Mouse (Mus musculus) ovary, postnatal 14 days (tissue): ENCODE data around the gene Plxna4.
"Not testable (repeated sequence)": the region's sequence is repeated elsewhere in the genome, so short reads cannot be mapped to it uniquely, and the experiment has no call there.

Source experiments
- DNase-seq: peaks from one replicate; pipeline ENCODE4 v3.0.0; 2022; ENCODE audit warnings: low spot score

Gene Plxna4

GRCm38 (mm10) chr6:32540155-32540554, 47.8 kb downstream of the Plxna4 start:
- DNase-seq = no peak

- DNase-seq = no peak
Observed at GRCm38 (mm10) chr6:32533962-32534740, 53.8 kb downstream of the Plxna4 start.

DNA sequence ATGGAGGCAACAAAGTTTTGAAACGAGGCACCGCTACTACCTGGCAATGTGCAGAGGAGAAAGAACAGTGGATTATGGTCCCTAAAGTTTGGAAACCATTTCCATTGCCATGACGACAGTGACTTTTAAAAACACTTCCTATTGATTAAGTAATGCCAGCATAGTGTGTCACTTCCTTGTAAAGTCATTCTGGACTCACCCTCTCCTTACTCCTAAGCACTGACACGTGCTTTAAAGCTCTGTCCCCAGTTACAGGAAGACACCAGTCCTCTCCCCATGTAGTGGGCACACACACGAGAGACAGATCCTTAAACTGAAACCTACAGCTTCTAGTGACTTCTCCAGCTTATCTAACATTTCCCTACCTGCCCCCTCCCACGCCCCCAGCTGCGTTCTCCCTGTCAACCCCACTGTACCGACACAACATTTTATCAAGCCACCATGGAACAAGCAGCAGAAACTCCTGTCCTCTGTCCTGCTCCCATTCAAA, 59.9 kb downstream of the Plxna4 start:
- no peak for DNase-seq

- DNase-seq = no peak
Observed at GRCm38 (mm10) chr6:32527518-32527917, 60.5 kb downstream of the Plxna4 start.

DNA sequence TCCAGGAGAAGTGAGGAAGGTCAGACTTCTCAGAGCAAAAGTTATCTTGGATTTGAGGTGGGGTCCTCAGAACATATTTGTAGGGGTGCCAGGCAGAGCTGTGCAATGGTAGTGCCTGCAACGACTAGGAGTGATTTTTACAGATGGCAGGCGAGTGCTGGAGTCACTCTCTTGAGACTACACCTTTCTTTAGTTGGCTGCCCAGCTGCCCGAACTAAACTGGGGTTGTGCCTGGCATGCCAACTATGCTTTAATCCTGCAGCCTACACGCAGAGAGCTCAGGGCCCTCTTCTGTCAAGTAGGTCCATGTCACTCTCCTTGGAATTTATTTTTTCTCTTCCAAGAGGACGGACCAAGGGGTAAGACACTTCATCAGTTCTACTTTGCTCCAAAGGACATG, 61.2 kb downstream of the Plxna4 start:
- DNase-seq = no peak

DNA sequence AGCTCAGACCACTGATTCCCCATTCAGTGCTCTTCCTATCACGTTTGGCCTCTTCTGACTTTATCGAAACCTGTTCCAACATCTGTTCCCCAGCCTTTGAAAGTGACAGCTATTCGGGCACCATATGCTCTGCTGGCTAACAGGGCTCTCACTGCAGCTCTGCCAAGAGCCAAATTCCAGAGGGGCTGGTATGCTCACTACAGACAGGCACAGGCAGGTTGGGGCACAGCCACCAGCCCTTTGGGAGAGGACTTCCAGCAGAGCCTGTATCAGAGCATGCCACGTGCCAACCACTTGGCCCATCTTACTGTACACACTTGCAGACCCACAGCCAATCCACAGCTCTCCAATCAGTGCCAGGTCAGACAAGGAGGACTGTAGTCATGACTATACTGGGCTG, 67.9 kb downstream of the Plxna4 start:
- no peak for DNase-seq

GRCm38 (mm10) chr6:32518617-32519016, 69.4 kb downstream of the Plxna4 start:
- no peak for DNase-seq

DNA sequence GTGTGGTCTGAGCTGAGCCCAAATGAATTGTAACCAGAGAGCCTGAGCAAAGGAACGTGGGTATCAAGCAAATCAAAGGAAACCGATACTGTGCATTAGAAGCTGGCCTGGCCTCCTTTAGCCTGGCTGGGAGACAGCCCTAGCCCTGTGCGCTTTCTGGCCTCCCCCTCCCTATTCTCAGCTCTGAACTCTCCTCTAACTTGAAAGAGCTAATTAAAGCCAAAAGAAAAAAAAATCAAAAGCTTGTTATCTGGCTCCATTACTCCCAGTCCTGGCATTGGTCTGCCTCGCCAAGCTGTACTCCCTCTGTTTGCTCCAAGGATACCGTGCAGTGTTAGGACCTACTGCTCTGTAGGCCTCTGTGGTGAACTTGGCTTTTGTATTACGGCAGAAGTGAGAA, 73.9 kb downstream of the Plxna4 start:
- DNase-seq = no peak

- no peak for DNase-seq
Observed at GRCm38 (mm10) chr6:32512010-32512409, 76.0 kb downstream of the Plxna4 start.

DNA sequence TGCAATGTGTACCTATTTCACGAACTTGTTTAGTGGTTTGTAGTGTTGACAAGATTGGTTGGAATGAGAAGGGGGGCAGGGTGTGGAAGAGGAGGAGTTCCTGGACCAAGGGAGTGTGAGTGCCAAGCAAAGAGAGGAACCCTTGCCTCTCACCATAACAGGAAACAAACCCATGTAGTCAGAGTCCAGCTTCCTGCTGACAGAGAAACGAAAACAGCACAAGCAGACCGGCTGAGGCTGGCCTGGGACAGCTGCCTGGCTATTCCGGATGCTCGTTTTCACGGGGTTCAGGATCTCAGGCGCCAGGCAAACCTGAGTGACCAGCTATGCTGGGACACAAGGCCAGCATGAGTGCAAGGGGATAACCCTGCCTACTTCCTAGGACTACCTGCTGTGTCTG, 77.1 kb downstream of the Plxna4 start:
- DNase-seq = no peak

- DNase-seq = no peak
Observed at GRCm38 (mm10) chr6:32510491-32510890, 77.5 kb downstream of the Plxna4 start.

GRCm38 (mm10) chr6:32509046-32509445, 78.9 kb downstream of the Plxna4 start:
- DNase-seq = no peak

- DNase-seq = no peak
Observed at GRCm38 (mm10) chr6:32504963-32505362, 83.0 kb downstream of the Plxna4 start.

- DNase-seq = not testable (repeated sequence)
Observed at GRCm38 (mm10) chr6:32501186-32501585, 86.8 kb downstream of the Plxna4 start.

DNA sequence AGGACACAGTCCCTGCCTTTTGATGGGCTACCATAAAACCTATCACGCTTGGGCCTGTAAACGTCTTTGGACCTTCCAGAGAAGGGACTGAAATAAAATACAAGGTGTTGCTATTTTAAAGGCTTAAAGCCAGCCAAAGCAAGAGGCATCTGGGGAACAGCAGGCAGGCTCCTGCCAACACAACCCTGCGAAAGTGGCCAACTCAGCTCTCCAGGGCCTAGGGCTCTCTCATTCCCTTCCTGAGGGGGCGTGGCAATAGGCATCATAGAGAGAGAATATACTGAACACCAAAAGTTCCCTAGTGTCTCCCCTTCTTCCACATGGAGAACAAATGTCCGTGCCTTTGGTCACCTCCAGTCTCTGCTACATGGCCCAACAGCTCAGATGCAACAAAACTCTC, 89.9 kb downstream of the Plxna4 start:
- no peak for DNase-seq

DNA sequence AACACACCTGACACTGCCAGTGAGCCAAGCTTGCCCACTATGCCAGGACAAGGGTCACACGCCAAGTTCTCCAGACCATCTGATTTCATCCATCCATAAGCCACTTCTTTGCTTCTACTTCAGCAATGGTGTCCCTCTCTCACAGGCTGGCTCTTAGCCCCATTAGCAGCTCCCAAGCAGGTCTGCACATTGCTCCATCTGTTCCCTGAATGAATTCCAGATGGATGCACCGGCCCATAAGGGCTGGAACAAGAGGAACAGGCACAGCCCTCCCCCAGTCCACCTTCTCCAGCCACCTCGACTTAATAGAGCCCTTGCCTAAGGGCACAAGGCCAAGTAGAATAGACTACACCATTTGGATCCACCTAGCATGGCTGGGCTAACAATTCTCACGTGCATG, 91.9 kb downstream of the Plxna4 start:
- DNase-seq = no peak

DNA sequence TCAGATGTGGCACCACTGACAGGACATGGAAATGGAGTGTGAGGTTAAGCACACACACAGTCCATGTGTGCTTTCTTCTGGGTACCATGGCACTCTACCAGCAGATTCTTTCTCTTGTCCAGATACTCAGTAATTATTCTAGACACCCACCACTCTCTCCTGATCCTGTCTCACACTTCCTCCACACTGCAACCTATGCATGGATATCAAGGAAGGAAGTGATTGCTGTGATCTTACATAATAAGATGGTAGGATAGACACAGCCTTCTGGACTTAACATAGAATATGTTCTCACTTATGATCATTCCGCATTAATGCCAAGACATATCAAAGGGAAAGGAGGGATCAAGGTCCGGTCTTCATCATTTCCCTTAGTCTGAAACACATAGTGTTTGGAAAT, 92.5 kb downstream of the Plxna4 start:
- DNase-seq = no peak

DNA sequence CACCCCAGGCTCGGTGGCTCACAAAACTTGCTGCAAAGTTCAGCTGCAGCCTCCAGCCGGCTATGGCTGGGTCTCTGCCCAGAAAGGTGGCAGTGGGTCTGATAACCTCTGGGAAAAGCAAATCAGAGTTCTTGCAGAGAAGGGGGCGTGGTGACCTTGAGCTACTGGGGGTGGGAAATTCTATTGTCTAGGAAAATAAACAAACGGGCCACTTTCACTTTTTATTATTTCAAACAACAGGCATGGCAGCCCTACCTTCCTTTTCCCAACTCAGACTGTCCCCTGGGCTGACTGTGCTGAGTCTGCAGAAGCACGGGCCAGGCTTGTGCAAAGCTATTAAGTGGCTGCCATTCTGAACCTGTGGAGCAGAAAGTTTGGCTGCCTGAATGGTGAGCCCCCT, 94.4 kb downstream of the Plxna4 start:
- peak; percentile 8 for DNase-seq

GRCm38 (mm10) chr6:32487121-32487520, 100.9 kb downstream of the Plxna4 start:
- DNase-seq = no peak

DNA sequence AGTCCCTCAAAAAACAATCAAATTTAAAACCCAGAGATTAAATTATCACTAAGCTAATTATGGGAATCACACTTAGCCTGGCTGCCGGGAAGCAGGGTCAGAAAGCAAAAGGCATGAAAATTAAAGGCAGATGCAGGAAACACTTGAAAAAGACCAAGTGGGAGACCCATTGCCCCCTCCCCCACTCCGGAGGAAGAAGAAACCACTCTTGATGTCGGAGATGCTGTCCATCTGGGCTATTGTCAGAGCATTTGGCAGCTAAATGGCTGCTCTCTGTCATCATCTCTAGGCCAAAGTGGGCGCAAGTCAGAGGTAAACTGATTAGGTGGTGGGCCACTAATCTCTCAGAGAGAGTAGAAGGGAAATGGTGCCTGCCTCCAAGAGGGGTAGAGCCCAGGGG, 105.5 kb downstream of the Plxna4 start:
- DNase-seq = no peak

GRCm38 (mm10) chr6:32480741-32481140, 107.3 kb downstream of the Plxna4 start:
- DNase-seq = no peak

DNA sequence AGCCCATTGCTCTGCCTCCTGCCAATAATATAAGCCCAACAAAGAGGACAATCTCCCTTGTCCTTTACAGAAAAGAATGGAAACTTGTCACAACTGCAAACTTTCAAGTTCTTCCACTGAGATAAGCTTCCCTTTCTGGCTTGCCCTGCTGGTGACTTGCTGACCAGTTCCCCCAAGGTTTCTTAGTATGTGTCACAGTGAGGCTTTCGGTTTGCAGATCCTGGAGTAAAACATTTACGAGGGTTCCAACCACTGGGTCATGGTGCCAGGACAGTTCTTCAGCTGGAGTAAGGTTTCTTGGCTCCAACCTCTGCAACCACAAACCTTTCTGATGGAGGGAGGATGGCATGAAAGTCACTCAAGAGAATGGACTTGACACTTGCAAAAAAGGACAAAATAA, 108.2 kb downstream of the Plxna4 start:
- DNase-seq = no peak

DNA sequence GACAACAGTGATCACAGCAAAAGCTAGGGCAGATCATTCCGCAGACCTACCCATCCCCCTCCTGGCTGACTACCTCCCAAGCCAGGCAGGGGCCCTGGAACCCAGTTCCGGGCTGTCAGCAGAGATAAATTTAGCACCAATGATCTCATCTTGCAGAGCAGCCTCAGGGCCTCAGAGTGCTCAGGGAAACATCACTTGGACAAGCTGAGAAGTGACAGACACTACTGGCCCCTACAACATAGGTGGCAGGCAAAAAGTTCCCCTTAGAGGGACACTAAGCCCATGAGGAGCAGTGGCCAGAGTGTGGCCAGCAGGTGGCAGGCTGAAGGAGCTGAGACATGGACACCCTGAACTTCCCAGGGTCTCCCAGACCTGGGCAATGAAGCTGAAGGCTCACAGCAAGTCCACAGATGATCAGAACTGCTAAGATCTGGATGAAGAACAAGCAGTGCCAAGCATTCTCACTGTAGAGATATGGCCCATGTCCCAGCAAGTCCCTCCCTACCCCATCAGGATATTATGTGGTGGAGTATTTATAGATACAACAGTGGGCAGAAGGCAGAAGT, 108.7 kb downstream of the Plxna4 start:
- DNase-seq = peak; percentile 13

- DNase-seq = no peak
Observed at GRCm38 (mm10) chr6:32475958-32476357, 112.0 kb downstream of the Plxna4 start.
